Mouse (Mus musculus): ENCODE measurements around the gene Crat.

GRCm38 (mm10) chr2:30355861-30356260 lies 59.8 kb downstream of the Crat start:
- TF ChIP-seq CTCF (IDR thresholded peaks at IDR 0.05; ENCODE audit: low read depth) (no peak), EP300 (optimal IDR thresholded peaks at IDR 0.05) (no peak)
